Mouse (Mus musculus): ENCODE data around the gene Hoxd9. TPM values are rescaled to one million over a fixed set of nuclear protein-coding genes. Genes with fewer than 3 reads are reported as not detected.

Gene Hoxd9
- polyA plus RNA-seq, 1 experiment: 0.31 TPM

- Histone ChIP-seq H3K27me3 (ENCODE audit: control insufficient read depth, insufficient read depth, low read length) (peaks cover 35% of the 10 kb centered on the region), H3K4me3 (ENCODE audit: control insufficient read depth, insufficient read depth, low read length) (no peak overlapping the region), H3K4me1 (replicated peaks; ENCODE audit: control insufficient read depth, insufficient read depth, low read length) (no peaks in the 10 kb centered on the region; the same call in 1 of the 2 replicates), H3K27ac (ENCODE audit: control insufficient read depth, insufficient read depth, low read length) (no peak overlapping the region), H3K36me3 (ENCODE audit: control insufficient read depth, insufficient read depth, low read length) (no peaks in the 10 kb centered on the region)
- DNase-seq: no peak
- 6% methylated on average over 20 of the region's 20 CpGs for WGBS
- no peak for TF ChIP-seq CTCF (IDR thresholded peaks at IDR 0.05; ENCODE audit: borderline replicate concordance, control insufficient read depth, extremely low read depth, insufficient read depth, low read length, poor library complexity)
- TF ChIP-seq POLR2A (IDR thresholded peaks at IDR 0.05; ENCODE audit: control insufficient read depth, extremely low read depth, insufficient read depth, low read length, poor library complexity): no peak
Measured at GRCm38 (mm10) chr2:74692808-74693431, 4.6 kb upstream of the Hoxd9 start.

GRCm38 (mm10) chr2:74693432-74693827, 4.1 kb upstream of the Hoxd9 start:
- DNase-seq: no peak
- no peaks in the 10 kb centered on the region; the same call in 1 of the 2 replicates for H3K4me1 ChIP-seq (replicated peaks; ENCODE audit: control insufficient read depth, insufficient read depth, low read length)
- H3K27ac ChIP-seq (ENCODE audit: control insufficient read depth, insufficient read depth, low read length): no peak overlapping the region
- TF ChIP-seq CTCF (IDR thresholded peaks at IDR 0.05; ENCODE audit: borderline replicate concordance, control insufficient read depth, extremely low read depth, insufficient read depth, low read length, poor library complexity) (no peak), POLR2A (IDR thresholded peaks at IDR 0.05; ENCODE audit: control insufficient read depth, extremely low read depth, insufficient read depth, low read length, poor library complexity) (no peak)
- WGBS: 19% methylated on average over 4 of the region's 4 CpGs
- H3K36me3 ChIP-seq (ENCODE audit: control insufficient read depth, insufficient read depth, low read length): no peaks in the 10 kb centered on the region
- H3K27me3 ChIP-seq (ENCODE audit: control insufficient read depth, insufficient read depth, low read length): peaks cover 36% of the 10 kb centered on the region
- H3K4me3 ChIP-seq (ENCODE audit: control insufficient read depth, insufficient read depth, low read length): no peak overlapping the region

GRCm38 (mm10) chr2:74694066-74694465, 3.5 kb upstream of the Hoxd9 start:
- no peaks in the 10 kb centered on the region; the same call in 1 of the 2 replicates for H3K4me1 ChIP-seq (replicated peaks; ENCODE audit: control insufficient read depth, insufficient read depth, low read length)
- 10% methylated on average over 16 of the region's 16 CpGs for WGBS
- no peak overlapping the region for H3K27ac ChIP-seq (ENCODE audit: control insufficient read depth, insufficient read depth, low read length)
- no peak for TF ChIP-seq CTCF (IDR thresholded peaks at IDR 0.05; ENCODE audit: borderline replicate concordance, control insufficient read depth, extremely low read depth, insufficient read depth, low read length, poor library complexity)
- TF ChIP-seq POLR2A (IDR thresholded peaks at IDR 0.05; ENCODE audit: control insufficient read depth, extremely low read depth, insufficient read depth, low read length, poor library complexity): no peak
- H3K36me3 ChIP-seq (ENCODE audit: control insufficient read depth, insufficient read depth, low read length): no peaks in the 10 kb centered on the region
- DNase-seq: no peak
- H3K4me3 ChIP-seq (ENCODE audit: control insufficient read depth, insufficient read depth, low read length): no peak overlapping the region
- peaks cover 35% of the 10 kb centered on the region for H3K27me3 ChIP-seq (ENCODE audit: control insufficient read depth, insufficient read depth, low read length)

GRCm38 (mm10) chr2:74695383-74695782, 2.1 kb upstream of the Hoxd9 start:
- 28% methylated on average over 1 of the region's 1 CpGs for WGBS
- Histone ChIP-seq H3K27ac (ENCODE audit: control insufficient read depth, insufficient read depth, low read length) (no peak overlapping the region), H3K36me3 (ENCODE audit: control insufficient read depth, insufficient read depth, low read length) (no peaks in the 10 kb centered on the region), H3K4me1 (replicated peaks; ENCODE audit: control insufficient read depth, insufficient read depth, low read length) (no peaks in the 10 kb centered on the region; the same call in 1 of the 2 replicates), H3K27me3 (ENCODE audit: control insufficient read depth, insufficient read depth, low read length) (peaks cover 38% of the 10 kb centered on the region), H3K4me3 (ENCODE audit: control insufficient read depth, insufficient read depth, low read length) (no peak overlapping the region)
- no peak for DNase-seq
- TF ChIP-seq CTCF (IDR thresholded peaks at IDR 0.05; ENCODE audit: borderline replicate concordance, control insufficient read depth, extremely low read depth, insufficient read depth, low read length, poor library complexity) (no peak), POLR2A (IDR thresholded peaks at IDR 0.05; ENCODE audit: control insufficient read depth, extremely low read depth, insufficient read depth, low read length, poor library complexity) (no peak)

- Histone ChIP-seq H3K4me3 (ENCODE audit: control insufficient read depth, insufficient read depth, low read length) (no peak overlapping the region), H3K27ac (ENCODE audit: control insufficient read depth, insufficient read depth, low read length) (no peak overlapping the region), H3K27me3 (ENCODE audit: control insufficient read depth, insufficient read depth, low read length) (peaks cover 40% of the 10 kb centered on the region), H3K36me3 (ENCODE audit: control insufficient read depth, insufficient read depth, low read length) (no peaks in the 10 kb centered on the region), H3K4me1 (replicated peaks; ENCODE audit: control insufficient read depth, insufficient read depth, low read length) (no peaks in the 10 kb centered on the region; the same call in 1 of the 2 replicates)
- DNase-seq: no peak
- 27% methylated on average over 7 of the region's 7 CpGs for WGBS
- no peak for TF ChIP-seq CTCF (IDR thresholded peaks at IDR 0.05; ENCODE audit: borderline replicate concordance, control insufficient read depth, extremely low read depth, insufficient read depth, low read length, poor library complexity)
- no peak for TF ChIP-seq POLR2A (IDR thresholded peaks at IDR 0.05; ENCODE audit: control insufficient read depth, extremely low read depth, insufficient read depth, low read length, poor library complexity)
Measured at GRCm38 (mm10) chr2:74695813-74696430, 1.6 kb upstream of the Hoxd9 start.

GRCm38 (mm10) chr2:74696442-74697335, 838 bp upstream of the Hoxd9 start:
- Histone ChIP-seq H3K27ac (ENCODE audit: control insufficient read depth, insufficient read depth, low read length) (no peak overlapping the region), H3K36me3 (ENCODE audit: control insufficient read depth, insufficient read depth, low read length) (no peaks in the 10 kb centered on the region), H3K27me3 (ENCODE audit: control insufficient read depth, insufficient read depth, low read length) (peaks cover 38% of the 10 kb centered on the region), H3K4me3 (ENCODE audit: control insufficient read depth, insufficient read depth, low read length) (no peak overlapping the region), H3K4me1 (replicated peaks; ENCODE audit: control insufficient read depth, insufficient read depth, low read length) (no peaks in the 10 kb centered on the region; the same call in 1 of the 2 replicates)
- TF ChIP-seq CTCF (IDR thresholded peaks at IDR 0.05; ENCODE audit: borderline replicate concordance, control insufficient read depth, extremely low read depth, insufficient read depth, low read length, poor library complexity) (no peak), POLR2A (IDR thresholded peaks at IDR 0.05; ENCODE audit: control insufficient read depth, extremely low read depth, insufficient read depth, low read length, poor library complexity) (no peak)
- 19% methylated on average over 34 of the region's 34 CpGs for WGBS
- no peak for DNase-seq

Measured in thymus, adult 2 months (tissue).